Mouse (Mus musculus): ENCODE data around the gene Wdr18. TPM values are rescaled to one million over a fixed set of nuclear protein-coding genes. Genes with fewer than 3 reads are reported as not detected.

Wdr18 gene
- polyA plus RNA-seq, 1 experiment from 2014 or later, result 86.2 TPM

DNA sequence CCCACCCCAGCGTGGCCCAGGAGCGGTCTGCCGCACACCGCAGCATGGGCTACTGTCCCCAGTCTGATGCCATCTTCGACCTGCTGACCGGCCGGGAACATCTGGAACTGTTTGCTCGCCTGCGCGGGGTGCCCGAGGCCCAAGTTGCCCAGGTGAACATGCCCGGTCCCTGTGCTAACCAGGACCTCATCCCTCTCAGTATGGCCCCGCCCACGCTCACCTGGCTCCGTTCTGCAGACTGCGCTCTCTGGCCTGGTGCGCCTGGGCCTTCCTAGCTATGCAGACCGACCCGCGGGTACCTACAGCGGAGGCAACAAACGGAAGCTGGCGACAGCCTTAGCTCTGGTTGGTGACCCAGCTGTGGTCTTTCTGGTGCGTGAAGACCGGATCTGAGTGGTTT lies 53.7 kb downstream of the Wdr18 start:
- Histone ChIP-seq H3K4me1 (peaks cover 7% of the 10 kb centered on the region; the same call in 1 of the 2 replicates), H3K27ac (no peak overlapping the region), H3K9me3 (no peaks in the 10 kb centered on the region), H3K36me3 (peaks cover 9% of the 10 kb centered on the region; the same call in 1 of the 2 replicates), H3K9ac (no peak overlapping the region), H3K4me3 (replicated peaks) (no peak overlapping the region), H3K27me3 (replicated peaks) (peaks cover 24% of the 10 kb centered on the region), H3K4me2 (no peak overlapping the region)
- ATAC-seq (ENCODE audit: insufficient read depth, low FRiP score, low read depth), result no peak
- WGBS, result 43% methylated on average over 25 of the region's 25 CpGs

DNA sequence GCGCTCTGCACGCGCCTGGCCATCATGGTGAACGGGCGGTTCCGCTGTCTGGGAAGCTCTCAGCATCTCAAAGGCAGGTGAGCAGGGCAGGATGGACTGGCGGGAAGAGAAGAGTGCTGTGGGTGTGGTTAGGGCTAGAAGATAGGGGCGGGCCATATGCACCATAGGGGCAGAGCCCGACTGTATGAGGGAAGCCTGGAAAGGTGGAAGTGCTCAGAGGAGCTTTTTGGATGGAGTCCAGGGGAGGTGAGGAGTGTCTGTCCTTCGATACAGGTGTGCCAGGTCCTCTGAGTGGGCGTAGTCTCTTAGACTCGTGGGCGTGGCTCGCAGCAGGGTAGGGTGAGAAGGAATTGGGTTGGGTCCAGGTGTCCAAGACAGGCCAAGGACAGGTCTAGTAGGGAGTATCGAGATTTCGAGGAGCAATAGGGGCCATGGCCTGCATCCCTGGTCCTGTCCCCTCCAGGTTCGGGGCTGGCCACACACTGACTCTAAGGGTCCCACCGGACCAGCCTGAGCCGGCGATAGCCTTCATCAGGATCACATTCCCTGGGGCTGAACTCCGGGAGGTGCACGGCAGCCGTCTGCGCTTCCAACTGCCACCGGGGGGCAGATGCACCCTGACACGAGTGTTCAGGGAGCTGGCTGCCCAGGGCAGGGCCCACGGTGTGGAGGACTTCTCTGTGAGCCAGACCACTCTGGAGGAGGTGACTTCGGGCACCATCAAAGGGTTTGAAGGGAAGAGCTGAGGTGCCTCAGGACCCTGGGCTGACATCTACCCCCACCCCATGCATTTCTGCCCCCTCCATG lies 54.7 kb downstream of the Wdr18 start:
- no peak overlapping the region for H3K4me3 ChIP-seq (replicated peaks)
- no peak overlapping the region for H3K27ac ChIP-seq
- WGBS, result 31% methylated on average over 28 of the region's 28 CpGs
- 0 out of 2 replicates have a peak overlapping the region, but pooled peaks have one; percentile 11 for H3K4me2 ChIP-seq
- no peak for ATAC-seq (ENCODE audit: insufficient read depth, low FRiP score, low read depth)
- H3K36me3 ChIP-seq, result peaks cover 6% of the 10 kb centered on the region; the same call in 1 of the 2 replicates
- H3K9ac ChIP-seq, result no peak overlapping the region
- H3K4me1 ChIP-seq, result peaks cover 16% of the 10 kb centered on the region
- peaks cover 24% of the 10 kb centered on the region for H3K27me3 ChIP-seq (replicated peaks)
- H3K9me3 ChIP-seq, result no peaks in the 10 kb centered on the region

DNA sequence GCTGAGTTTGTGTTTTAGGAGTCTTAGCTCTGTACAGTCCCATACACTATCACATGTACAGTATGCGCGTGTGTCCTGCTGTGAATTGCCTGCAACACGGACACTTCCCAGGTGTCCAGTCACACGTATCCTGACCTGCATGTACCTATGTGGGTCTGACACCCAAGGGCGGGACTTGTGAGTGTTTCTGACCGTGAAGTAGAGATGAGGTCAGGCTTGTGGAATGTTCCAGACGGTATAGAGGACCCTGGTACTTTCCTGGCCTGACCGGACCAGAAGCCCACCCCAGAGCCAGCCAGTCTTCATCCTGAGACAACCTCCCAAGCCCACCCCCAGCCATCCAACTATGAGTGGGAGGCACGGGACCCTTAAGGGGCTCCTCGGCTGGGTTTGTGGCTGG lies 55.6 kb downstream of the Wdr18 start:
- Histone ChIP-seq H3K9me3 (no peaks in the 10 kb centered on the region), H3K4me2 (no peak overlapping the region), H3K9ac (no peak overlapping the region), H3K36me3 (no peaks in the 10 kb centered on the region), H3K27ac (no peak overlapping the region), H3K4me3 (replicated peaks) (no peak overlapping the region), H3K27me3 (replicated peaks) (peaks cover 24% of the 10 kb centered on the region), H3K4me1 (peaks cover 25% of the 10 kb centered on the region)
- ATAC-seq (ENCODE audit: insufficient read depth, low FRiP score, low read depth), result no peak
- 76% methylated on average over 10 of the region's 10 CpGs for whole genome bisulfite sequencing

DNA sequence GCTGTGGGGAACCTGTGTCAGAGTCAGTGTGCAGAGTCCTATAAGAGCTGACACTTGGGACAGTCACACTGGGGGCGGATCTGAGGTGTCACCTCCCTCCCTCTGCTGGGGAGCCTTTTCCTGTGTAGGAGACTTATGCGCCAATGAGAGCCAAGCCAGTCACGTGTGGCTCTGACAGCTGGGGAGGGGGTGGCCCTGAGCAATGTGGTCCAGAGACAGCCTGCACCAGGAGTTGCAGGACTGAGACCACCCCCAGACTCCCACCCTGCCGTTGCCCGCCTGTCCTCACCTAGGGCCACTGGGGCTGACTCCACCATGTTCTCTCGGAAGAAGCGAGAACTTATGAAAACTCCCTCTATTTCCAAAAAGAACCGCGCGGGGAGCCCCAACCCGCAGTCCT lies 56.6 kb downstream of the Wdr18 start, which contains the start of gene Arhgap45:
Gene Arhgap45 (plus strand): TSS at position 143 of the 400 bp plus-strand sequence.
- H3K4me1 ChIP-seq, result peaks cover 27% of the 10 kb centered on the region
- WGBS, result 73% methylated on average over 11 of the region's 11 CpGs
- H3K4me2 ChIP-seq, result no peak within 1 kb of the TSS
- H3K36me3 ChIP-seq, result no peaks in the 10 kb centered on the region
- H3K9me3 ChIP-seq, result no peaks in the 10 kb centered on the region
- peaks cover 24% of the 10 kb centered on the region for H3K27me3 ChIP-seq (replicated peaks)
- H3K9ac ChIP-seq, result no peak within 1 kb of the TSS
- peak within 1 kb of the TSS; percentile 17; the same call in 1 of the 2 replicates for H3K4me3 ChIP-seq (replicated peaks)
- no peak within 1 kb of the TSS for H3K27ac ChIP-seq
- ATAC-seq (ENCODE audit: insufficient read depth, low FRiP score, low read depth), result no peak

DNA sequence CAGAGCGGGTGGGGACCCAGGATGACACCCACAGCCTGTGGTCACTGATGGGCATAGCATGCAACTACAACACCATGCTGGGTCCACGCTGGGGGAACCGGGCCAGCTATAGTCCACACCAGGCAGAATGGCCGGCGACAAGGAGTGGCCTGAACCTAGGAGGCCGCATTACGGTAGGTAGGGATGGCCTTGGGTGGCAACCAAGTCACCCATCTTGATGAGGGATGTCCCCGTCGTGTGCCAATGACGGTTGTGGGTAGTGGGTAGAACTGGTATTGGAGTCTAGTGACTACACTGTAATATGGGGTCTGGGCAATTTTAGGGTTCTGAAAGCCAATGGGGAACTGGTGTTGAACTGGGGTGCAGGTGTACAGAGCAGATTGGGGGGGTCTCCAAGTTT lies 57.0 kb downstream of the Wdr18 start:
- WGBS, result 90% methylated on average over 10 of the region's 10 CpGs
- Histone ChIP-seq H3K9ac (no peak overlapping the region), H3K36me3 (no peaks in the 10 kb centered on the region), H3K4me2 (no peak overlapping the region), H3K4me3 (replicated peaks) (peak overlapping the region; percentile 17; the same call in 1 of the 2 replicates), H3K27me3 (replicated peaks) (peaks cover 24% of the 10 kb centered on the region), H3K27ac (no peak overlapping the region), H3K9me3 (no peaks in the 10 kb centered on the region), H3K4me1 (peaks cover 27% of the 10 kb centered on the region)
- ATAC-seq (ENCODE audit: insufficient read depth, low FRiP score, low read depth), result no peak

DNA sequence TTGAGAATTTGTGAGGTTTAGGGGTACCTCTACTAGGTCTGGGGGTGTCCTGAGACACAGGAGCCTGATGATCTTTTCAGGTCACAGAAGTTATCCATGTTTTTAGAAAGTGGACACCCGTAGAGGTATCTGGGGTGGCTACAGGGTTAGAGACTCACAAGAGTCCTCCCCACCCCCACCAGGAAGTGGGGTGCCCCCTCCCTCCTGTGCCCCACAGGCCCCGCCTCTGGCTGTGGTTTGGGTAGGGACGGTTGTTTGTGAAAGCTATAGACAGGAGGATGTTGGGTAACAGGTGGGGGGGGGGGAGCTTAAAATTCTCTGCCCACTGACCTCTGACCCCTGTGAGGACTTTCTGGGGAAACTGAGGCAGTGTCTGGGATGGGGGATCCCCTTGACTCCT lies 57.4 kb downstream of the Wdr18 start:
- Histone ChIP-seq H3K27ac (no peak overlapping the region), H3K9ac (no peak overlapping the region), H3K4me3 (replicated peaks) (no peak overlapping the region; the same call in 1 of the 2 replicates), H3K36me3 (no peaks in the 10 kb centered on the region), H3K4me1 (peaks cover 27% of the 10 kb centered on the region), H3K4me2 (no peak overlapping the region), H3K27me3 (replicated peaks) (peaks cover 24% of the 10 kb centered on the region), H3K9me3 (no peaks in the 10 kb centered on the region)
- 61% methylated on average over 3 of the region's 3 CpGs for WGBS
- no peak for ATAC-seq (ENCODE audit: insufficient read depth, low FRiP score, low read depth)

DNA sequence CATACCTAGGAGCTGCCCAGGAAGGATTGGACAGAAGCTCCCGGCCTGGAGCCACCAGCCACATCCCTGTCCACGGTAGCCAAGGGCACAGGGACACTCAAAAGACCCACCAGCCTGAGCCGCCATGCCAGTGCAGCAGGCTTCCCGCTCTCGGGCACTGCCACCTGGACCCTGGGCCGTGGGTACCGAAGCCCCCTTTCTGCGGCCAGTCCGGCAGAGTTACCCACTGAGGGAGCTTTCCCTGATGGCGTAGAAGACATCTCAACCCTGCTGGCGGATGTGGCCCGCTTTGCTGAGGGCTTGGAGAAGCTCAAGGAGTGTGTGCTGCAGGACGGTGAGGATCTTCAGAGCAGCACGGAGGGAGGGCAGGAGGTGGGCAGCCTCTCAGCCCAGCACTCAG lies 57.8 kb downstream of the Wdr18 start:
- peak overlapping the region; percentile 35; the same call in 1 of the 2 replicates for H3K27ac ChIP-seq
- H3K4me2 ChIP-seq, result no peak overlapping the region
- no peaks in the 10 kb centered on the region for H3K9me3 ChIP-seq
- peaks cover 23% of the 10 kb centered on the region for H3K27me3 ChIP-seq (replicated peaks)
- H3K36me3 ChIP-seq, result no peaks in the 10 kb centered on the region
- no peak for ATAC-seq (ENCODE audit: insufficient read depth, low FRiP score, low read depth)
- 80% methylated on average over 14 of the region's 14 CpGs for WGBS
- peaks cover 27% of the 10 kb centered on the region for H3K4me1 ChIP-seq
- H3K4me3 ChIP-seq (replicated peaks), result no peak overlapping the region
- no peak overlapping the region for H3K9ac ChIP-seq

DNA sequence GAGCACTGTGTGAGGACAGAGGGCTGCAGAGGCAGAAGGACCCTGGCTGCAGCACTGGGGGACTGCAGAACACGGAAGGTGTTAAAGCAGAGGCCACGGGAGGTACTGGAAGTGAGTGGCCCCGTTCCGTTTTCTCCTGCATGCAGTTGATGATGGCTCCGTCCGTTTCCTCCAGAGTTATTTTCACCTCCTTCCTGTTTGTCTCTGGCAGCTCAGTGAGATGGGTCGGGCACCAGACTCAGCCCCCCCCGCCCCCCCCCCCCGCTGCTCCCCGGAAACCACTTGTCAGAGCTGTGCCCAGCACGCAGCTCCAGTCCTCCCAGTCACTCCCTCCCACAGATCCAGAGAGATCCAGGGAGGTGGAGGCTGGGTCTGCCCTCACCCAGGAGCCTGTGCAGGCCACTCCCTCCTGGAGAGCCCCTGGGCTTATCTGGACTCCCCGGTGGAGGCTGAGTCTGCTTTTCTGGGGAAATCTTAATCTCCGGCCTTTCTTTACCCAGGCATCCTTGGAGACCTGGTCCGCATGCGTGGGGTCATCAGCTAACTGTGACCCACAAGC lies 58.9 kb downstream of the Wdr18 start:
- Histone ChIP-seq H3K27ac (peak overlapping the region; percentile 32), H3K9ac (no peak overlapping the region)

DNA sequence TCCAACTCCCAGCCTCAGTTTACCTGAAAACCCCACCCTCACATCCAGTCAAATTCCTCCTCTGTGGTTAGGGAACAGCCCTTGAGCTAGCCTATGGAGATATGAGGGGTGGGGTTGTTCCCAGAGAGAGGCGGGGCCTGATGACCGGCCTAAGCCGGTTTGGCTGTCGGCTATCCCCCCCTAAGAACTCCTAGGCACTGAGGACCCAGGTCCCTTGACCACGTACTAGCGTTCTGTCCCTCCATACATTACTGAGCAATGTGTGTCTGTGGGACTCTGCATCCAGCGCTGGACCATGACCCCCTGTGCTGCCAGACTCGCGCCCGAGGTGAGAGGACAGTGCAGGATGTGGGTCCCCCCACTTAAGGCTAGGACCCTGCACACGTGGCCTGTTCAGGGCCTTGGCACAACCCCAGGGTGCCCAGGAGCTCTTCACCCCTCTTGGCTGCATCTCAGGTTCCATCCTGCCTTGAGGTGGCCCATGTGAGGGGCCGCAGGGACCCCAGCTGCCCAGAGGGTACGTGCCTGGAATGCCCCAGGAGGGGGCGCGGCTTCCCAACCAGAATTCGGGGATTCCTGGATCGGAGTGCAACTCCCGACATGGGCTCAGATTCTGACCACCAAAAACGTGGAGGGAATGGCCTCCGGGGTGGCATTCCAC lies 59.6 kb downstream of the Wdr18 start:
- H3K4me1 ChIP-seq, result peaks cover 25% of the 10 kb centered on the region
- no peaks in the 10 kb centered on the region for H3K36me3 ChIP-seq
- peak overlapping the region; percentile 20; the same call in 1 of the 2 replicates for H3K4me3 ChIP-seq (replicated peaks)
- peak overlapping the region; percentile 32 for H3K27ac ChIP-seq
- no peak overlapping the region for H3K9ac ChIP-seq
- H3K27me3 ChIP-seq (replicated peaks), result peaks cover 6% of the 10 kb centered on the region
- 24% methylated on average over 20 of the region's 20 CpGs for WGBS
- peak overlapping the region; percentile 45 for H3K4me2 ChIP-seq
- H3K9me3 ChIP-seq, result no peaks in the 10 kb centered on the region
- ATAC-seq (ENCODE audit: insufficient read depth, low FRiP score, low read depth), result peak; percentile 54

More for the DNA sequence above, 58.9 kb downstream of the Wdr18 start:
- peak; percentile 84 for ATAC-seq (ENCODE audit: insufficient read depth, low FRiP score, low read depth)
- Histone ChIP-seq H3K4me3 (replicated peaks) (0 out of 2 replicates have a peak overlapping the region, but pooled peaks have one; percentile 11), H3K36me3 (no peaks in the 10 kb centered on the region), H3K4me1 (peaks cover 27% of the 10 kb centered on the region), H3K27me3 (replicated peaks) (peaks cover 13% of the 10 kb centered on the region), H3K4me2 (peak overlapping the region; percentile 45), H3K9me3 (no peaks in the 10 kb centered on the region)
- 8% methylated on average over 14 of the region's 15 CpGs for WGBS

All from stomach, embryonic 15.5 days (tissue).